Mouse (Mus musculus) liver, adult 2 months (tissue): ENCODE measurements around the gene Lgr6.

Source experiments
- CTCF ChIP-seq: fragments of 200-500 bp; IDR thresholded peaks from 2 replicates; pipeline ENCODE4 v1.5.1; 2011; ENCODE audit warnings: low read depth, low read length, control low read depth
- POLR2A ChIP-seq: fragments of 200-500 bp; IDR thresholded peaks from 2 replicates; pipeline ENCODE4 v1.6.1; 2011; ENCODE audit warnings: low read length, control low read depth; ENCODE audit not compliant: insufficient read depth; ENCODE audit errors: extremely low read depth

DNA sequence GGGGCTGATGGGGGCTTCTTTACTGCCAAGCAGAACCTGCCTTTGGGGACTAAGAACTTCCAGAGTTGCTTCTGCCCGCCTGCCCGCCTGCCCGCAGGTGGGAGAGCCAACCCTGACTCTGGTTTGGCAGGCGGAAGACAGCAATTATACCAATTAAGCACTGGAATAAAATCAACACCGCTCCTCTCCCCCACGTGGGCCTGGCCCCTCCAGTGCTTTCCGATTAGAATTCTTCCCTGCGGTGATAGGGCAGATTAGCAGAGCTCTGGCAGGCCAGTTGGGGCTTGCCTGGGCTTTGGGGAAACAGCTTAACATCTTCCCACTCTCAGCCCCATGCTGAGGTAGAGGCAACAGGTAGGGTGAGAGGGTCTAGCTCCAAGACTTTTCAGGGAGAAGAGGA lies 72.4 kb downstream of the Lgr6 start:
- TF ChIP-seq CTCF (no peak), POLR2A (no peak)
